Mouse (Mus musculus) bone marrow, adult 2 months (tissue): ENCODE results near the gene Hfe2. TPM values are rescaled to one million over a fixed set of nuclear protein-coding genes. Genes with fewer than 3 reads are reported as not detected.

Experiments used
- H3K27ac ChIP-seq: fragments of 200-500 bp; 2 replicates; pipeline ENCODE4 v1.5.1; 2012; ENCODE audit warnings: low read depth, mild to moderate bottlenecking, control low read depth, inconsistent platforms, low read length; ENCODE audit not compliant: control insufficient read depth, poor library complexity, insufficient read depth
- H3K4me1 ChIP-seq: fragments of 200-500 bp; 2 replicates; pipeline ENCODE4 v1.6.1; 2011; ENCODE audit warnings: low read length; ENCODE audit not compliant: control insufficient read depth, insufficient read depth
- H3K4me3 ChIP-seq: fragments of 200-500 bp; replicated peaks from 2 replicates; pipeline ENCODE3; 2011; ENCODE audit warnings: mild to moderate bottlenecking, low read depth, low read length, control low read depth; ENCODE audit not compliant: control insufficient read depth
- CTCF ChIP-seq: fragments of 200-500 bp; IDR thresholded peaks from 2 replicates; pipeline ENCODE4 v1.5.1; 2011; ENCODE audit warnings: low read length, control low read depth; ENCODE audit not compliant: control insufficient read depth, insufficient read depth
- POLR2A ChIP-seq: fragments of 200-500 bp; IDR thresholded peaks from 2 replicates; pipeline ENCODE4 v1.6.1; 2011; ENCODE audit warnings: low read depth, mild to moderate bottlenecking, control low read depth, low read length, borderline replicate concordance; ENCODE audit not compliant: control insufficient read depth
- WGBS: fragments of 180-500 bp; shearing (Covaris S2); methylation state at CpG from one replicate; pipeline ENCODE4 v1.1.7; 2018; 5-methylcytosine and 5-hydroxymethylcytosine counted together
- polyA plus RNA-seq: library from polyadenylated mRNA; stranded (reverse); fragments of >200 nt; gene quantifications from 2 replicates; pipeline ENCODE4 v1.2.4, GENCODE M21; 2011; ENCODE audit warnings: low replicate concordance; ENCODE audit not compliant: missing spikeins, insufficient read depth, insufficient read length

Hfe2 gene
- polyA plus RNA-seq, 1 experiment = 0.75 TPM

GRCm38 (mm10) chr3:96520171-96520570 is 4.8 kb upstream of the Hfe2 start:
- 73% methylated on average over 5 of the region's 5 CpGs for WGBS
- H3K27ac ChIP-seq = no peak overlapping the region
- TF ChIP-seq CTCF (no peak), POLR2A (no peak)
- H3K4me1 ChIP-seq = no peaks in the 10 kb centered on the region; the same call in 1 of the 2 replicates
- H3K4me3 ChIP-seq = no peak overlapping the region

- 56% methylated on average over 4 of the region's 4 CpGs for WGBS
- no peak for TF ChIP-seq POLR2A
- no peak for TF ChIP-seq CTCF
- Histone ChIP-seq H3K4me1 (no peaks in the 10 kb centered on the region), H3K27ac (no peak overlapping the region), H3K4me3 (no peak overlapping the region)
Observed at GRCm38 (mm10) chr3:96522149-96522548, 2.8 kb upstream of the Hfe2 start.

- no peak for TF ChIP-seq CTCF
- no peak for TF ChIP-seq POLR2A
- 82% methylated on average over 12 of the region's 12 CpGs for WGBS
- Histone ChIP-seq H3K27ac (no peak overlapping the region), H3K4me3 (no peak overlapping the region), H3K4me1 (no peaks in the 10 kb centered on the region)
Observed at GRCm38 (mm10) chr3:96524028-96524810, 753 bp upstream of the Hfe2 start.

- no peak overlapping the region for H3K27ac ChIP-seq
- H3K4me3 ChIP-seq = no peak overlapping the region
- 66% methylated on average over 11 of the region's 11 CpGs for WGBS
- TF ChIP-seq CTCF = no peak
- TF ChIP-seq POLR2A = no peak
- no peaks in the 10 kb centered on the region for H3K4me1 ChIP-seq
Observed at GRCm38 (mm10) chr3:96526013-96526762, 1.2 kb downstream of the Hfe2 start.

GRCm38 (mm10) chr3:96526864-96527542 is 2.0 kb downstream of the Hfe2 start:
- WGBS = 7% methylated on average over 44 of the region's 44 CpGs

GRCm38 (mm10) chr3:96528506-96528905 is 3.5 kb downstream of the Hfe2 start:
- TF ChIP-seq POLR2A = no peak
- no peak for TF ChIP-seq CTCF
- Histone ChIP-seq H3K4me3 (no peak overlapping the region), H3K27ac (no peak overlapping the region), H3K4me1 (no peaks in the 10 kb centered on the region)
- 38% methylated on average over 9 of the region's 9 CpGs for WGBS

More at GRCm38 (mm10) chr3:96526864-96527542, 2.0 kb downstream of the Hfe2 start:
- H3K4me3 ChIP-seq = no peak overlapping the region
- no peaks in the 10 kb centered on the region for H3K4me1 ChIP-seq
- H3K27ac ChIP-seq = no peak overlapping the region
- no peak for TF ChIP-seq POLR2A
- no peak for TF ChIP-seq CTCF

- WGBS = 49% methylated on average over 7 of the region's 7 CpGs
- Histone ChIP-seq H3K4me3 (no peak overlapping the region), H3K27ac (no peak overlapping the region), H3K4me1 (no peaks in the 10 kb centered on the region)
- TF ChIP-seq CTCF = no peak
- no peak for TF ChIP-seq POLR2A
Observed at GRCm38 (mm10) chr3:96532050-96532449, 7.1 kb downstream of the Hfe2 start.

GRCm38 (mm10) chr3:96534300-96534699 is 9.3 kb downstream of the Hfe2 start:
- TF ChIP-seq POLR2A (no peak), CTCF (no peak)
- 60% methylated on average over 2 of the region's 2 CpGs for WGBS
- no peak overlapping the region for H3K27ac ChIP-seq
- no peak overlapping the region for H3K4me3 ChIP-seq
- H3K4me1 ChIP-seq = no peaks in the 10 kb centered on the region
